Mouse (Mus musculus): ENCODE measurements around the gene Gpr82.
A peak's percentile ranks its signal among the peaks of the same experiment; 100 is the strongest.

- TF ChIP-seq JUND (conservative IDR thresholded peaks at IDR 0.05; ENCODE audit: low read depth, low read length) (no peak), CTCF (conservative IDR thresholded peaks at IDR 0.05 in 1 of 2, IDR thresholded peaks at IDR 0.05 in 1 of 2; ENCODE audit: low read depth in 2 of 2, low read length in 2 of 2) (no peak), MAFK (IDR thresholded peaks at IDR 0.05; ENCODE audit: insufficient replicate concordance, low read length) (no peak), RAD21 (IDR thresholded peaks at IDR 0.05; ENCODE audit: low read depth, low read length) (no peak), CHD2 (IDR thresholded peaks at IDR 0.05; ENCODE audit: low read length) (peak; percentile 67; the same call in 1 of the 2 replicates), ZC3H11A (IDR thresholded peaks at IDR 0.05; ENCODE audit: low read depth, low read length) (no peak), MAZ (IDR thresholded peaks at IDR 0.05; ENCODE audit: low read depth, low read length) (no peak), EP300 (IDR thresholded peaks at IDR 0.05; ENCODE audit: low read length) (peak; percentile 62; the same call in 1 of the 2 replicates), POLR2A (IDR thresholded peaks at IDR 0.05; ENCODE audit: low read depth, low read length) (no peak), TBP (conservative IDR thresholded peaks at IDR 0.05; ENCODE audit: low read depth, low read length) (no peak), HCFC1 (IDR thresholded peaks at IDR 0.05; ENCODE audit: low read depth, low read length) (no peak), MEF2A (IDR thresholded peaks at IDR 0.05; ENCODE audit: borderline replicate concordance, low read depth, low read length) (no peak), NRF1 (IDR thresholded peaks at IDR 0.05; ENCODE audit: low read depth, low read length) (no peak), E2F4 (IDR thresholded peaks at IDR 0.05; ENCODE audit: insufficient replicate concordance, low read depth, low read length) (no peak)
Observed at GRCm38 (mm10) chrX:13673001-13673400, 11.8 kb downstream of the Gpr82 start.

Data from CH12.LX (cell line).